Mouse (Mus musculus) leukemia stem cell, adult 10-12 weeks (primary cell): ENCODE measurements around the gene Pah. TPM values are rescaled to one million over a fixed set of nuclear protein-coding genes. Genes with fewer than 3 reads are reported as not detected.

Experiments
- polyA plus RNA-seq: library from polyadenylated mRNA; stranded (reverse); fragments of >175 nt; gene quantifications from 2 replicates; pipeline ENCODE4 v1.2.3, GENCODE M21; 2012; ENCODE audit warnings: low replicate concordance

Pah gene
- polyA plus RNA-seq, result not detected in 2 replicates

DNA sequence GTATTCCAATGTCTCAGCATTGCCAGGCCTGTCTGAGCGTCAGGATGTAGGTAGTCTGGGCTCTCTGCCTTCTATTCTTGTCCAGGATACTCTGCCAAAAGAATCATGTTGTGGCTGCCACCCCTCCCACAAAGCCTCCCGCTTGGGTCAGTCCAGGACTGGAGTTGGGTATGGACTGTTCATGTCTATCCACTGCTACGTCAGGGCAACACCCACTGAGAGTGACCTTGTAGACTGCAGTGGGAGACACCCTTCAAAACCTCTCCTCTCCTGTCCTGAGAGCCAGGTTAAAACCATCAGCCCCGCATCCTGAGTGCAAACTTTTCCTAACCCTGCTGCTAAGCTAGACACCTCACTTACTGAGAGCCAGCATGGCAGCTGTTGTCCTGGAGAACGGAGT lies at the start of gene Pah:
Gene Pah (plus strand): TSS at position 150 of the 400 bp plus-strand sequence.

DNA sequence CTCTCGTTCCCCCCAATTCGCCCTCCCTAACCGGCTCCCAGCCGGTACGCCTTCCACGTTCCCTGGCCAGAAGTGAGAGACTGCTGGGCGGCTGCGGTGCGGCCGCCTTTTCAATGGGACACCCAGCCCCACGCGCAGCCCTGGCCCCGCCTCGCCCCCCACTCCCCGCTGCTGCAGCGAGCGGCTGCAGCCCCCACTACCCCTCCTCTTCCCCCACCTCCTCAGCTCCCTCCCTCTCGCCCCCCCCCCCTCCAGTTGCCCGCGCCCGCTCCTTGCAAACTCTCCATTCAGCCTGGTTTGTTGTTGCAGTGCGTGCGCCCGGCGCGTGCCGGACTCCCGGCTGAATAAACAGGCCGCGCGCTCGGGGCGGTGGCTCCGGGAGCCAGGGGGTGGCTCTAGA lies 28.0 kb upstream of the Pah start, which contains the start of gene Ascl1:
Gene Ascl1 (minus strand): TSS at position 85 of the 400 bp plus-strand sequence.

Other genes with a start within 250 kb of the Pah start
- not detected in 2 replicates for gene Ascl1, start 28.1 kb upstream of the Pah start, polyA plus RNA-seq